Mouse (Mus musculus) MEL (cell line): Measurements from ENCODE around the gene Il22ra1. TPM values are rescaled to one million over a fixed set of nuclear protein-coding genes. Genes with fewer than 3 reads are reported as not detected.

ENCODE experiments used
- DNase-seq: peaks from one replicate; pipeline ENCODE4 v3.0.0; 2011; ENCODE audit warnings: low read depth, low spot score
- H3K27ac ChIP-seq: 2 replicates; pipeline ENCODE4 v1.5.1; 2012; ENCODE audit warnings: low read depth, mild to moderate bottlenecking, control low read depth, low read length, moderate library complexity; ENCODE audit not compliant: control insufficient read depth
- H3K27me3 ChIP-seq, 2 experiments: fragments of 150-350 bp in 1 of 2; sonication (generic) in 1 of 2; 2 replicates each; pipeline ENCODE4 v1.6.1; 2012; ENCODE audit warnings: low read length in 2 of 2, mild to moderate bottlenecking in 2 of 2, improper control_type of control experiment in 1 of 2, moderate library complexity in 1 of 2; ENCODE audit not compliant: insufficient read depth in 2 of 2, control insufficient read depth in 1 of 2
- H3K36me3 ChIP-seq, 2 experiments: 2 replicates each; pipeline ENCODE4 v1.6.1; 2012 to 2014; ENCODE audit warnings: low read length in 2 of 2, improper control_type of control experiment in 1 of 2, inconsistent platforms in 1 of 2, mild to moderate bottlenecking in 1 of 2; ENCODE audit not compliant: insufficient read depth in 2 of 2, control insufficient read depth in 1 of 2
- H3K4me1 ChIP-seq, 2 experiments: fragments of 150-350 bp in 1 of 2; sonication (generic) in 1 of 2; 2 replicates each; pipeline ENCODE4 v1.6.1; 2012; ENCODE audit warnings: low read length in 2 of 2, improper control_type of control experiment in 1 of 2, mild to moderate bottlenecking in 1 of 2; ENCODE audit not compliant: insufficient read depth in 2 of 2, control insufficient read depth in 1 of 2
- H3K4me3 ChIP-seq, 2 experiments: fragments of 150-350 bp in 1 of 2; sonication (generic) in 1 of 2; 2 replicates each; pipeline ENCODE4 v1.5.1; 2012; ENCODE audit warnings: low read depth in 2 of 2, low read length in 2 of 2, mild to moderate bottlenecking in 2 of 2, moderate library complexity in 2 of 2, control low read depth in 1 of 2, improper control_type of control experiment in 1 of 2; ENCODE audit not compliant: control insufficient read depth in 1 of 2, insufficient read depth in 1 of 2
- H3K79me2 ChIP-seq: 2 replicates; pipeline ENCODE4 v1.6.1; 2012; ENCODE audit warnings: mild to moderate bottlenecking, low read length, moderate library complexity; ENCODE audit not compliant: control insufficient read depth, poor library complexity, insufficient read depth
- H3K9ac ChIP-seq: 2 replicates; pipeline ENCODE4 v1.6.1; 2012; ENCODE audit warnings: low read depth, mild to moderate bottlenecking, control low read depth, low read length, moderate library complexity; ENCODE audit not compliant: control insufficient read depth, poor library complexity, severe bottlenecking
- H3K9me3 ChIP-seq: fragments of 150-350 bp; sonication (generic); replicated peaks from 2 replicates; pipeline ENCODE4 v1.6.1; 2012; ENCODE audit warnings: mild to moderate bottlenecking, low read length, improper control_type of control experiment, moderate library complexity; ENCODE audit not compliant: insufficient read depth
- CHD2 ChIP-seq: IDR thresholded peaks from 2 replicates; pipeline ENCODE4 v1.6.1; 2011; ENCODE audit warnings: low read length, improper control_type of control experiment
- CTCF ChIP-seq, 3 experiments: IDR thresholded peaks in 2 of 3; conservative IDR thresholded peaks in 1 of 3; 2 replicates each; pipeline ENCODE4 v1.5.1; 2011 to 2012; ENCODE audit warnings: low read length in 3 of 3, low read depth in 2 of 3, mild to moderate bottlenecking in 2 of 3, improper control_type of control experiment in 1 of 3, inconsistent platforms in 1 of 3, mixed read lengths in 1 of 3, moderate library complexity in 1 of 3; ENCODE audit not compliant: control insufficient read depth in 1 of 3, insufficient read depth in 1 of 3, poor library complexity in 1 of 3, severe bottlenecking in 1 of 3
- E2F4 ChIP-seq: IDR thresholded peaks from 2 replicates; pipeline ENCODE4 v1.6.1; 2011; ENCODE audit warnings: low read depth, low read length, improper control_type of control experiment, borderline replicate concordance
- EP300 ChIP-seq, 2 experiments: IDR thresholded peaks; 2 replicates each; pipeline ENCODE4 v1.6.1; 2011; ENCODE audit warnings: improper control_type of control experiment in 2 of 2, low read length in 2 of 2, low read depth in 1 of 2, mild to moderate bottlenecking in 1 of 2
- ETS1 ChIP-seq: IDR thresholded peaks from 2 replicates; pipeline ENCODE4 v1.6.1; 2012; ENCODE audit warnings: low read depth, mild to moderate bottlenecking, inconsistent platforms, low read length, improper control_type of control experiment, moderate library complexity
- GABPA ChIP-seq: IDR thresholded peaks from 2 replicates; pipeline ENCODE4 v1.6.1; 2012; ENCODE audit warnings: low read depth, mild to moderate bottlenecking, inconsistent platforms, low read length, improper control_type of control experiment, moderate library complexity
- JUND ChIP-seq: IDR thresholded peaks from 2 replicates; pipeline ENCODE4 v1.6.1; 2011; ENCODE audit warnings: low read depth, mild to moderate bottlenecking, improper control_type of control experiment, low read length
- KAT2A ChIP-seq: conservative IDR thresholded peaks from 2 replicates; pipeline ENCODE4 v1.6.1; 2012; ENCODE audit warnings: low read depth, low read length, improper control_type of control experiment, inconsistent platforms
- MAFK ChIP-seq: IDR thresholded peaks from 2 replicates; pipeline ENCODE4 v1.6.1; 2011; ENCODE audit warnings: low read depth, mild to moderate bottlenecking, low read length, improper control_type of control experiment, borderline replicate concordance
- MAX ChIP-seq: IDR thresholded peaks from 2 replicates; pipeline ENCODE4 v1.6.1; 2011; ENCODE audit warnings: low read length, improper control_type of control experiment
- MYC ChIP-seq: IDR thresholded peaks from 2 replicates; pipeline ENCODE4 v1.6.1; 2011; ENCODE audit warnings: low read depth, mild to moderate bottlenecking, low read length, improper control_type of control experiment, moderate library complexity
- NELFE ChIP-seq: IDR thresholded peaks from 2 replicates; pipeline ENCODE4 v1.6.1; 2011; ENCODE audit warnings: low read depth, low read length, improper control_type of control experiment
- NRF1 ChIP-seq: IDR thresholded peaks from 2 replicates; pipeline ENCODE4 v1.6.1; 2014; ENCODE audit warnings: low read depth, mild to moderate bottlenecking, inconsistent platforms, low read length, improper control_type of control experiment, moderate library complexity; ENCODE audit not compliant: poor library complexity, insufficient read depth, severe bottlenecking
- POLR2AphosphoS2 ChIP-seq: IDR thresholded peaks from 2 replicates; pipeline ENCODE4 v1.6.1; 2011; ENCODE audit warnings: low read length, improper control_type of control experiment
- RAD21 ChIP-seq: IDR thresholded peaks from 2 replicates; pipeline ENCODE4 v1.6.1; 2011; ENCODE audit warnings: mild to moderate bottlenecking, low read depth, low read length, improper control_type of control experiment
- RCOR1 ChIP-seq: IDR thresholded peaks from 2 replicates; pipeline ENCODE4 v1.6.1; 2012; ENCODE audit warnings: low read depth, mild to moderate bottlenecking, inconsistent platforms, low read length, improper control_type of control experiment
- SMC3 ChIP-seq: IDR thresholded peaks from 2 replicates; pipeline ENCODE4 v1.6.1; 2011; ENCODE audit warnings: low read depth, low read length, improper control_type of control experiment
- TAL1 ChIP-seq: IDR thresholded peaks from 2 replicates; pipeline ENCODE4 v1.6.1; 2012; ENCODE audit warnings: mild to moderate bottlenecking, inconsistent platforms, low read length, moderate library complexity, mixed read lengths
- UBTF ChIP-seq: IDR thresholded peaks from 2 replicates; pipeline ENCODE4 v1.6.1; 2012; ENCODE audit warnings: low read depth, mild to moderate bottlenecking, inconsistent platforms, low read length, improper control_type of control experiment, moderate library complexity, borderline replicate concordance; ENCODE audit not compliant: insufficient read depth
- polyA plus RNA-seq, 2 experiments: library from polyadenylated mRNA; stranded (reverse) in 1 of 2; unstranded in 1 of 2; fragments of >175 nt in 1 of 2; fragments of >200 nt in 1 of 2; gene quantifications; 2 replicates each; pipeline versions ENCODE4 v1.2.1 to v1.2.4; 2012; ENCODE audit warnings: low replicate concordance in 2 of 2, low read depth in 1 of 2; ENCODE audit not compliant: insufficient read length in 2 of 2, insufficient read depth in 1 of 2, missing spikeins in 1 of 2
- total RNA-seq: library from RNA; depleted of rRNA; stranded (reverse); fragments of 300-350 nt; gene quantifications from 2 replicates; pipeline ENCODE4 v1.2.3, GENCODE M21; 2012

Gene Il22ra1
- total and polyA plus RNA-seq, 3 experiments = 0.03 TPM; not detected in 2

- Histone ChIP-seq H3K36me3 (no peaks in the 10 kb centered on the region), H3K4me1 (no peaks in the 10 kb centered on the region), H3K79me2 (no peaks in the 10 kb centered on the region), H3K9me3 (no peaks in the 10 kb centered on the region), H3K27ac (no peak overlapping the region), H3K9ac (no peak overlapping the region), H3K4me3 (no peak overlapping the region), H3K27me3 (peaks cover 0 to 2% of the 10 kb centered on the region in 2 experiments)
- no peak for DNase-seq
- no peak for TF ChIP-seq MAFK
- no peak for TF ChIP-seq CTCF (IDR thresholded peaks at IDR 0.05 in 2 of 3, conservative IDR thresholded peaks at IDR 0.05 in 1 of 3; ENCODE audit: control insufficient read depth in 1 of 3, insufficient read depth in 1 of 3, low read depth in 2 of 3, low read length in 3 of 3, poor library complexity in 1 of 3, severe bottlenecking in 1 of 3)
- TF ChIP-seq RAD21 = no peak
- TF ChIP-seq MAX = no peak
- TF ChIP-seq UBTF = no peak
- no peak for TF ChIP-seq E2F4
- no peak for TF ChIP-seq CHD2
- TF ChIP-seq TAL1 = no peak
- no peak for TF ChIP-seq EP300 (IDR thresholded peaks at IDR 0.05; ENCODE audit: low read depth in 1 of 2, low read length in 2 of 2)
- no peak for TF ChIP-seq NELFE
- TF ChIP-seq ETS1 = no peak
- TF ChIP-seq GABPA = no peak
- no peak for TF ChIP-seq POLR2AphosphoS2
Measured at GRCm38 (mm10) chr4:135779661-135780060, 51.7 kb downstream of the Il22ra1 start.

GRCm38 (mm10) chr4:135780255-135780654 lies 52.3 kb downstream of the Il22ra1 start:
- Histone ChIP-seq H3K79me2 (no peaks in the 10 kb centered on the region), H3K36me3 (no peaks in the 10 kb centered on the region), H3K9ac (no peak overlapping the region), H3K4me1 (no peaks in the 10 kb centered on the region)
- no peak for DNase-seq
- no peak for TF ChIP-seq KAT2A
- TF ChIP-seq NRF1 = no peak
- no peak for TF ChIP-seq SMC3
- no peak for TF ChIP-seq MYC
- no peak for TF ChIP-seq RCOR1
- no peak for TF ChIP-seq JUND
- TF ChIP-seq, all 39 proteins: peak for 0
- Histone ChIP-seq H3K4me3 (no peak overlapping the region), H3K9me3 (no peaks in the 10 kb centered on the region), H3K27ac (no peak overlapping the region), H3K27me3 (peaks cover 0 to 2% of the 10 kb centered on the region in 2 experiments)
